Mouse (Mus musculus): ENCODE results near the gene Ppp1r14a.

Gene Ppp1r14a

GRCm38 (mm10) chr7:29335841-29336671 lies 46.9 kb downstream of the Ppp1r14a start:
- no peak for DNase-seq

- DNase-seq, result no peak
These were observed 47.7 kb downstream of the Ppp1r14a start for GRCm38 (mm10) chr7:29336795-29337319.

GRCm38 (mm10) chr7:29337766-29338165 lies 48.7 kb downstream of the Ppp1r14a start:
- DNase-seq, result no peak

GRCm38 (mm10) chr7:29338351-29338919 lies 49.3 kb downstream of the Ppp1r14a start:
- no peak for DNase-seq

- no peak for DNase-seq
These were observed 50.0 kb downstream of the Ppp1r14a start for GRCm38 (mm10) chr7:29338984-29339679.

GRCm38 (mm10) chr7:29340247-29340646 lies 51.1 kb downstream of the Ppp1r14a start:
- no peak for DNase-seq

- no peak for DNase-seq
These were observed 51.7 kb downstream of the Ppp1r14a start for GRCm38 (mm10) chr7:29340838-29341237.

- no peak for DNase-seq
These were observed 52.6 kb downstream of the Ppp1r14a start for GRCm38 (mm10) chr7:29341722-29342121.

- no peak for DNase-seq
These were observed 53.5 kb downstream of the Ppp1r14a start for GRCm38 (mm10) chr7:29342489-29343092.
